Mouse (Mus musculus) MEL (cell line): ENCODE data around the gene Mcf2l. TPM values are rescaled to one million over a fixed set of nuclear protein-coding genes. Genes with fewer than 3 reads are reported as not detected.
A peak's percentile ranks its signal among the peaks of the same experiment; 100 is the strongest.

Experiments used
- DNase-seq: peaks from one replicate; pipeline ENCODE4 v3.0.0; 2011; ENCODE audit warnings: low read depth, low spot score
- H3K27ac ChIP-seq: 2 replicates; pipeline ENCODE4 v1.5.1; 2012; ENCODE audit warnings: low read depth, mild to moderate bottlenecking, control low read depth, low read length, moderate library complexity; ENCODE audit not compliant: control insufficient read depth
- H3K27me3 ChIP-seq, 2 experiments: fragments of 150-350 bp in 1 of 2; sonication (generic) in 1 of 2; 2 replicates each; pipeline ENCODE4 v1.6.1; 2012; ENCODE audit warnings: low read length in 2 of 2, mild to moderate bottlenecking in 2 of 2, improper control_type of control experiment in 1 of 2, moderate library complexity in 1 of 2; ENCODE audit not compliant: insufficient read depth in 2 of 2, control insufficient read depth in 1 of 2
- H3K36me3 ChIP-seq, 2 experiments: 2 replicates each; pipeline ENCODE4 v1.6.1; 2012 to 2014; ENCODE audit warnings: low read length in 2 of 2, improper control_type of control experiment in 1 of 2, inconsistent platforms in 1 of 2, mild to moderate bottlenecking in 1 of 2; ENCODE audit not compliant: insufficient read depth in 2 of 2, control insufficient read depth in 1 of 2
- H3K4me1 ChIP-seq, 2 experiments: fragments of 150-350 bp in 1 of 2; sonication (generic) in 1 of 2; 2 replicates each; pipeline ENCODE4 v1.6.1; 2012; ENCODE audit warnings: low read length in 2 of 2, improper control_type of control experiment in 1 of 2, mild to moderate bottlenecking in 1 of 2; ENCODE audit not compliant: insufficient read depth in 2 of 2, control insufficient read depth in 1 of 2
- H3K4me3 ChIP-seq, 2 experiments: fragments of 150-350 bp in 1 of 2; sonication (generic) in 1 of 2; 2 replicates each; pipeline ENCODE4 v1.5.1; 2012; ENCODE audit warnings: low read depth in 2 of 2, low read length in 2 of 2, mild to moderate bottlenecking in 2 of 2, moderate library complexity in 2 of 2, control low read depth in 1 of 2, improper control_type of control experiment in 1 of 2; ENCODE audit not compliant: control insufficient read depth in 1 of 2, insufficient read depth in 1 of 2
- H3K79me2 ChIP-seq: 2 replicates; pipeline ENCODE4 v1.6.1; 2012; ENCODE audit warnings: mild to moderate bottlenecking, low read length, moderate library complexity; ENCODE audit not compliant: control insufficient read depth, poor library complexity, insufficient read depth
- H3K9ac ChIP-seq: 2 replicates; pipeline ENCODE4 v1.6.1; 2012; ENCODE audit warnings: low read depth, mild to moderate bottlenecking, control low read depth, low read length, moderate library complexity; ENCODE audit not compliant: control insufficient read depth, poor library complexity, severe bottlenecking
- H3K9me3 ChIP-seq: fragments of 150-350 bp; sonication (generic); replicated peaks from 2 replicates; pipeline ENCODE4 v1.6.1; 2012; ENCODE audit warnings: mild to moderate bottlenecking, low read length, improper control_type of control experiment, moderate library complexity; ENCODE audit not compliant: insufficient read depth
- CHD1 ChIP-seq: IDR thresholded peaks from 2 replicates; pipeline ENCODE4 v1.6.1; 2012; ENCODE audit warnings: low read depth, mild to moderate bottlenecking, inconsistent platforms, low read length, improper control_type of control experiment
- CTCF ChIP-seq, 3 experiments: IDR thresholded peaks in 2 of 3; conservative IDR thresholded peaks in 1 of 3; 2 replicates each; pipeline ENCODE4 v1.5.1; 2011 to 2012; ENCODE audit warnings: low read length in 3 of 3, low read depth in 2 of 3, mild to moderate bottlenecking in 2 of 3, improper control_type of control experiment in 1 of 3, inconsistent platforms in 1 of 3, mixed read lengths in 1 of 3, moderate library complexity in 1 of 3; ENCODE audit not compliant: control insufficient read depth in 1 of 3, insufficient read depth in 1 of 3, poor library complexity in 1 of 3, severe bottlenecking in 1 of 3
- E2F4 ChIP-seq: IDR thresholded peaks from 2 replicates; pipeline ENCODE4 v1.6.1; 2011; ENCODE audit warnings: low read depth, low read length, improper control_type of control experiment, borderline replicate concordance
- GATA1 ChIP-seq: IDR thresholded peaks from 2 replicates; pipeline ENCODE4 v1.6.1; 2011; ENCODE audit warnings: low read depth, low read length, improper control_type of control experiment
- HCFC1 ChIP-seq: IDR thresholded peaks from 2 replicates; pipeline ENCODE4 v1.6.1; 2012; ENCODE audit warnings: low read depth, mild to moderate bottlenecking, inconsistent platforms, low read length, improper control_type of control experiment, moderate library complexity
- MAFK ChIP-seq: IDR thresholded peaks from 2 replicates; pipeline ENCODE4 v1.6.1; 2011; ENCODE audit warnings: low read depth, mild to moderate bottlenecking, low read length, improper control_type of control experiment, borderline replicate concordance
- MAZ ChIP-seq: IDR thresholded peaks from 2 replicates; pipeline ENCODE4 v1.6.1; 2012; ENCODE audit warnings: low read depth, mild to moderate bottlenecking, inconsistent platforms, low read length, improper control_type of control experiment
- MYC ChIP-seq: IDR thresholded peaks from 2 replicates; pipeline ENCODE4 v1.6.1; 2011; ENCODE audit warnings: low read depth, mild to moderate bottlenecking, low read length, improper control_type of control experiment, moderate library complexity
- NRF1 ChIP-seq: IDR thresholded peaks from 2 replicates; pipeline ENCODE4 v1.6.1; 2014; ENCODE audit warnings: low read depth, mild to moderate bottlenecking, inconsistent platforms, low read length, improper control_type of control experiment, moderate library complexity; ENCODE audit not compliant: poor library complexity, insufficient read depth, severe bottlenecking
- POLR2A ChIP-seq, 2 experiments: IDR thresholded peaks; 2 replicates each; pipeline ENCODE4 v1.6.1; 2011 to 2012; ENCODE audit warnings: low read length in 2 of 2, mild to moderate bottlenecking in 2 of 2, control low read depth in 1 of 2, improper control_type of control experiment in 1 of 2, low read depth in 1 of 2, moderate library complexity in 1 of 2; ENCODE audit not compliant: control insufficient read depth in 1 of 2, insufficient read depth in 1 of 2, poor library complexity in 1 of 2
- RAD21 ChIP-seq: IDR thresholded peaks from 2 replicates; pipeline ENCODE4 v1.6.1; 2011; ENCODE audit warnings: mild to moderate bottlenecking, low read depth, low read length, improper control_type of control experiment
- SIN3A ChIP-seq: IDR thresholded peaks from 2 replicates; pipeline ENCODE4 v1.6.1; 2012; ENCODE audit warnings: low read length, improper control_type of control experiment, inconsistent platforms
- SMC3 ChIP-seq: IDR thresholded peaks from 2 replicates; pipeline ENCODE4 v1.6.1; 2011; ENCODE audit warnings: low read depth, low read length, improper control_type of control experiment
- TAL1 ChIP-seq: IDR thresholded peaks from 2 replicates; pipeline ENCODE4 v1.6.1; 2012; ENCODE audit warnings: mild to moderate bottlenecking, inconsistent platforms, low read length, moderate library complexity, mixed read lengths
- USF2 ChIP-seq, 2 experiments: IDR thresholded peaks; 2 replicates each; pipeline ENCODE4 v1.6.1; 2011 to 2012; ENCODE audit warnings: improper control_type of control experiment in 2 of 2, low read length in 2 of 2, borderline replicate concordance in 1 of 2, inconsistent platforms in 1 of 2, low read depth in 1 of 2, mild to moderate bottlenecking in 1 of 2; ENCODE audit not compliant: insufficient read depth in 1 of 2
- ZMIZ1 ChIP-seq: IDR thresholded peaks from 2 replicates; pipeline ENCODE4 v1.6.1; 2012; ENCODE audit warnings: low read depth, mild to moderate bottlenecking, inconsistent platforms, low read length, improper control_type of control experiment, moderate library complexity
- ZNF384 ChIP-seq: IDR thresholded peaks from 2 replicates; pipeline ENCODE4 v1.6.1; 2012; ENCODE audit warnings: low read depth, mild to moderate bottlenecking, inconsistent platforms, low read length, improper control_type of control experiment
- polyA plus RNA-seq, 2 experiments: library from polyadenylated mRNA; stranded (reverse) in 1 of 2; unstranded in 1 of 2; fragments of >175 nt in 1 of 2; fragments of >200 nt in 1 of 2; gene quantifications; 2 replicates each; pipeline versions ENCODE4 v1.2.1 to v1.2.4; 2012; ENCODE audit warnings: low replicate concordance in 2 of 2, low read depth in 1 of 2; ENCODE audit not compliant: insufficient read length in 2 of 2, insufficient read depth in 1 of 2, missing spikeins in 1 of 2
- total RNA-seq: library from RNA; depleted of rRNA; stranded (reverse); fragments of 300-350 nt; gene quantifications from 2 replicates; pipeline ENCODE4 v1.2.3, GENCODE M21; 2012

Gene Mcf2l
- total and polyA plus RNA-seq, 3 experiments, result 1.2 to 3.6 TPM; not detected in 1

GRCm38 (mm10) chr8:12894783-12895534 is 21.4 kb downstream of the Mcf2l start:
- Histone ChIP-seq H3K4me1 (no peaks in the 10 kb centered on the region), H3K9me3 (no peaks in the 10 kb centered on the region), H3K79me2 (no peaks in the 10 kb centered on the region), H3K27me3 (no peaks in the 10 kb centered on the region), H3K36me3 (no peaks in the 10 kb centered on the region)
- DNase-seq, result no peak
- TF ChIP-seq MAZ (no peak), HCFC1 (no peak), TAL1 (no peak), POLR2A (IDR thresholded peaks at IDR 0.05; ENCODE audit: control insufficient read depth in 1 of 2, insufficient read depth in 1 of 2, low read depth in 1 of 2, low read length in 2 of 2, poor library complexity in 1 of 2) (no peak), NRF1 (no peak), GATA1 (no peak), SMC3 (no peak), USF2 (IDR thresholded peaks at IDR 0.05; ENCODE audit: borderline replicate concordance in 1 of 2, insufficient read depth in 1 of 2, low read depth in 1 of 2, low read length in 2 of 2) (no peak), SIN3A (no peak), MAFK (no peak), ZMIZ1 (no peak), E2F4 (no peak), CHD1 (no peak), MYC (no peak), ZNF384 (no peak)
- TF ChIP-seq, all 39 proteins: peak for 0
- Histone ChIP-seq H3K9ac (no peak overlapping the region), H3K27ac (no peak overlapping the region), H3K4me3 (no peak overlapping the region)

- Histone ChIP-seq H3K79me2 (no peaks in the 10 kb centered on the region), H3K4me1 (no peaks in the 10 kb centered on the region), H3K9me3 (no peaks in the 10 kb centered on the region), H3K27me3 (no peaks in the 10 kb centered on the region), H3K9ac (no peak overlapping the region), H3K36me3 (no peaks in the 10 kb centered on the region), H3K4me3 (no peak overlapping the region), H3K27ac (no peak overlapping the region)
- DNase-seq, result peak; percentile 21
- TF ChIP-seq CTCF (IDR thresholded peaks at IDR 0.05 in 2 of 3, conservative IDR thresholded peaks at IDR 0.05 in 1 of 3; ENCODE audit: control insufficient read depth in 1 of 3, insufficient read depth in 1 of 3, low read depth in 2 of 3, low read length in 3 of 3, poor library complexity in 1 of 3, severe bottlenecking in 1 of 3) (peak; percentile 6 to 38 (median 37); a peak in 5 of 6 replicates), E2F4 (no peak), SMC3 (peak; percentile 27; the same call in 1 of the 2 replicates), RAD21 (peak; percentile 10; the same call in 1 of the 2 replicates)
Measured at GRCm38 (mm10) chr8:12895535-12896150, 22.0 kb downstream of the Mcf2l start.
